Mouse (Mus musculus) forebrain, embryonic 16.5 days (tissue): ENCODE measurements around the gene Sapcd2. TPM values are rescaled to one million over a fixed set of nuclear protein-coding genes. Genes with fewer than 3 reads are reported as not detected.
"Not testable (repeated sequence)": the region's sequence is repeated elsewhere in the genome, so short reads cannot be mapped to it uniquely, and the experiment has no call there.

ENCODE experiments used
- ATAC-seq: fragments of 200-750 bp; cut with Nextera tagmentation; 2 replicates; pipeline ENCODE4 v1.8.0; 2017; ENCODE audit warnings: mild to moderate bottlenecking, moderate library complexity
- H3K27ac ChIP-seq: fragments of 300-500 bp; sonication (generic); 2 replicates; pipeline ENCODE4 v1.5.1; 2014; ENCODE audit warnings: low read length, control low read depth
- H3K27me3 ChIP-seq: fragments of 300-500 bp; sonication (generic); replicated peaks from 2 replicates; pipeline ENCODE4 v1.6.1; 2014; ENCODE audit warnings: low read length; ENCODE audit not compliant: control insufficient read depth, insufficient read depth
- H3K36me3 ChIP-seq: fragments of 300-500 bp; sonication (generic); 2 replicates; pipeline ENCODE4 v1.6.1; 2014; ENCODE audit not compliant: control insufficient read depth, insufficient read depth
- H3K4me1 ChIP-seq: fragments of 300-500 bp; sonication (generic); replicated peaks from 2 replicates; pipeline ENCODE4 v1.6.1; 2014; ENCODE audit warnings: low read length; ENCODE audit not compliant: control insufficient read depth, insufficient read depth
- H3K4me2 ChIP-seq: fragments of 300-500 bp; sonication (generic); 2 replicates; pipeline ENCODE4 v1.6.1; 2014; ENCODE audit warnings: mild to moderate bottlenecking, low read length, control low read depth
- H3K4me3 ChIP-seq: fragments of 300-500 bp; sonication (generic); replicated peaks from 2 replicates; pipeline ENCODE4 v1.5.1; 2014; ENCODE audit warnings: mild to moderate bottlenecking, low read length, control low read depth
- H3K9ac ChIP-seq: fragments of 300-500 bp; sonication (generic); replicated peaks from 2 replicates; pipeline ENCODE4 v1.6.1; 2014; ENCODE audit warnings: low read depth, low read length, control low read depth
- H3K9me3 ChIP-seq: fragments of 300-500 bp; sonication (generic); 2 replicates; pipeline ENCODE4 v1.6.1; 2016; ENCODE audit warnings: low read length; ENCODE audit not compliant: control insufficient read depth
- WGBS: fragments of 180-500 bp; shearing (Covaris S2); extraction: QIAGEN DNeasy Blood & Tissue Kit; methylation state at CpG from one replicate; pipeline ENCODE4 v1.1.7; 2014; 5-methylcytosine and 5-hydroxymethylcytosine counted together
- polyA plus RNA-seq: library from polyadenylated mRNA; unstranded; fragments of >200 nt; fragmentation: Nextera tagmentation; extraction: Ambion mirVana; gene quantifications from 2 replicates; pipeline ENCODE4 v1.2.1, GENCODE M21; 2015

Sapcd2 gene
- polyA plus RNA-seq, 1 experiment from 2014 or later: 23.8 TPM

DNA sequence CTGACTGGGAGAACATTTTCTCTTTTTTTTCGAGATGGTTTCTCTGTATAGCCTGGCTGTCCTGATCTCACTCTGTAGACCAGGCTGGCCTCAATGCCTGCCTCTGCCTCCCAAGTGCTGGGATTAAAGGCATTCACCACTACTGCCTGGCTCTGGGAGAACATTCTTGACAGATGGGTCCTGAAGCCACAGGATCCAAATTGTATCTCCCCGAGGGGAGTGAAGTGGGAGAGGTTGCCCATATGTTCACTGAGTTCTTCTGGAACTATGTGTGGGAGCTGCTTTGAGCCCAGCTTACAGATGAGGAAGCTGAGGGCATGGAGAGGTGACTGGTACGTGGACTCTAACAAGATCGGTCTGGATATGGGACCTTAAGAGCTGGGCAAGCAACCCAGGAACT, 31.9 kb downstream of the Sapcd2 start:
- no peak for ATAC-seq
- no peak overlapping the region for H3K27ac ChIP-seq
- 76% methylated on average over 4 of the region's 4 CpGs for whole genome bisulfite sequencing

DNA sequence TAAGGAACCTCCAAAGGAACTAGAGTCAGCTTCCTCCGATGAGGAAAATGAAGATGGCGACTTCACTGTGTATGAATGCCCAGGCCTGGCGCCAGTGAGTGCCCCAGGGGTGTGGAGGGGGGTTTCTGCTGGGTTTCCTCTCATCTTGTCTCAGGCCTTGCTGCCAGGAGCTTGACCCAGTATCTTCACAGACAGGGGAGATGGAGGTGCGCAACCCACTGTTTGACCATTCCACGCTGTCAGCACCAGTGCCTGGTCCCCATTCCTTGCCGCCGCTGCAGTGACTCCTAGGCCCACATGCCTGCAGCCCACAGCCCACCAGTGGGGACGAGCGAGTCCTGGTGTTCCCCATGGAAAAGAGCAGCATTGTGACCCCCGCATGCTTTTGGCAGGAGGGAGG, 36.8 kb downstream of the Sapcd2 start:
- 91% methylated on average over 10 of the region's 10 CpGs for WGBS
- Histone ChIP-seq H3K36me3 (peaks cover 12% of the 10 kb centered on the region; the same call in 1 of the 2 replicates), H3K9ac (no peak overlapping the region)

More for the DNA sequence above, 31.9 kb downstream of the Sapcd2 start:
- H3K27me3 ChIP-seq: peaks cover 9% of the 10 kb centered on the region
- peak overlapping the region; percentile 89 for H3K4me3 ChIP-seq
- no peaks in the 10 kb centered on the region for H3K9me3 ChIP-seq
- H3K9ac ChIP-seq: peak overlapping the region; percentile 95
- peaks cover 28% of the 10 kb centered on the region for H3K4me1 ChIP-seq
- H3K4me2 ChIP-seq: peak overlapping the region; percentile 67
- H3K36me3 ChIP-seq: peaks cover 6% of the 10 kb centered on the region; the same call in 1 of the 2 replicates

GRCm38 (mm10) chr2:25413436-25413835, 41.3 kb downstream of the Sapcd2 start:
- H3K27ac ChIP-seq, H3K4me2 ChIP-seq, ATAC-seq, H3K36me3 ChIP-seq, H3K9ac ChIP-seq, H3K4me3 ChIP-seq, H3K4me1 ChIP-seq, H3K9me3 ChIP-seq, H3K27me3 ChIP-seq: not testable (repeated sequence)

More for the DNA sequence above, 36.8 kb downstream of the Sapcd2 start:
- no peaks in the 10 kb centered on the region for H3K9me3 ChIP-seq
- H3K4me1 ChIP-seq: peaks cover 18% of the 10 kb centered on the region
- H3K4me2 ChIP-seq: no peak overlapping the region
- H3K27me3 ChIP-seq: no peaks in the 10 kb centered on the region
- no peak overlapping the region for H3K4me3 ChIP-seq
- ATAC-seq: no peak
- H3K27ac ChIP-seq: no peak overlapping the region

- Histone ChIP-seq H3K9ac (no peak overlapping the region), H3K4me2 (no peak overlapping the region), H3K27me3 (no peaks in the 10 kb centered on the region), H3K4me3 (no peak overlapping the region), H3K36me3 (no peaks in the 10 kb centered on the region), H3K9me3 (no peaks in the 10 kb centered on the region), H3K4me1 (no peaks in the 10 kb centered on the region), H3K27ac (no peak overlapping the region)
- WGBS: 7% methylated on average over 3 of the region's 3 CpGs
- no peak for ATAC-seq
Observed at GRCm38 (mm10) chr2:25417426-25417825, 45.3 kb downstream of the Sapcd2 start.

DNA sequence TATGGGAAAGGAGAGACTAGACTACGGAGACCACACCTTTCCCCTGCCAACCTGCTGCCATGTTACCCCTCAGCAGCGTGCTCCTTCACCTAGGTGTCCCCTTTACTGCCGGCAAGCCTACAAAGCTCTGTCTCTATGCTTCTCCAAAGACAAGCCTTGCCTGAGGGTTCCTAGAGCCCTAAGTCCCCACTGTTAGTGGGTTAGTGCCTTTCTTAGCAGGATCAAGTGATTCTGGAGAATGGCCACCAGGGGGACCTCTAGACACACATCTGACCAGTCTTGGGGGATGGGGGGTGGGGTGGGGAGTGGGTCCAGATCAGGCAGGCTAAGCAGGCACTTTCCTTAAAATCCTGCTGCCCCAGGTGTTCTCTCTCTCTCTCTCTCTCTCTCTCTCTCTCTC, 49.8 kb downstream of the Sapcd2 start:
- Histone ChIP-seq H3K9ac (no peak overlapping the region), H3K4me3 (no peak overlapping the region), H3K9me3 (no peaks in the 10 kb centered on the region), H3K36me3 (no peaks in the 10 kb centered on the region), H3K4me2 (no peak overlapping the region), H3K27ac (no peak overlapping the region), H3K27me3 (no peaks in the 10 kb centered on the region; the same call in 1 of the 2 replicates), H3K4me1 (no peaks in the 10 kb centered on the region; the same call in 1 of the 2 replicates)
- 19% methylated on average over 3 of the region's 3 CpGs for WGBS
- peak; percentile 51; the same call in 1 of the 2 replicates for ATAC-seq

DNA sequence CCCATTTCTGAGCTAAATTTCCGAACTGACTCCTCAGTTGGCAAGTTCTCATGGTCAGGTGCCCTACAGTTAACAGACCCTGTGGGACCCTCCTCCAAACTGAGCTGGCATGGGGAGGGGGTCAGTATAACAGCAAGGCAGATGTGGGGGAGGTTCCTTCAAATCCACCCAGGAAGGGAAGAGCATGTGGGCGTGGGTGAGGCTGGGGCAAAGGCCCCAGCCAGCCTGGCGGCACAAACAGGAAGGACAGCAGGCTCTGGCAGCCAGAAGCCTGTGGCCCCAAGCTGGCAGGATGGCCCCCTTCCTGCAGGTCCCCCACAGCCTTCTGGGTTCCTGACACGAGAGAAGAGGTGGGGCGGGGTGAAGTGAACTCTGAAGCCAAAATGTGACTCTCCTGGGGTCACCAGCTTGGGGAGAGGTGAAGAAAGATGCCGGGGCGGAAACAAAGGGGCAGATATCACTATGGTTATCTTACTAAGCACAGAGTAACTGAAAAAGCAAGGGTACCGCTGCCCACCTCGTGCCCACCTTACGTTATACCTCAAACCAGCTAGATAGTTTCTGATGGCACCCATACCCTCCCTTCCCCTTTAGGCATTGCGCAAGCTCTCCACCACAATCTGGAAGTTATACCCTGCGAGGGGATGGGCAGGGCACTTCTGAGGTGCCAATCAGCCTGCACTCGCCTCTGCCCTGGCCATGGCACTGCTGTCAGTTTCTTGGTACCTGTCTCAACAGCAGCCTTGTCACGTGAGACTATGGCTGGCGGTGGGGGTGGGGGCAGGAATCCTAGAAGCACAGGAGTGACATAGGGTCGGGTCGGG, 50.7 kb downstream of the Sapcd2 start, which contains the start of gene Fut7:
Gene Fut7 (plus strand): TSS at position 681 of the 824 bp plus-strand sequence.
- Histone ChIP-seq H3K4me2 (no peak within 1 kb of the TSS), H3K27ac (no peak within 1 kb of the TSS), H3K4me3 (no peak within 1 kb of the TSS), H3K27me3 (no peaks in the 10 kb centered on the region; the same call in 1 of the 2 replicates), H3K9ac (no peak within 1 kb of the TSS), H3K9me3 (no peaks in the 10 kb centered on the region), H3K4me1 (no peaks in the 10 kb centered on the region; the same call in 1 of the 2 replicates), H3K36me3 (no peaks in the 10 kb centered on the region)
- WGBS: 72% methylated on average over 17 of the region's 17 CpGs
- no peak for ATAC-seq

DNA sequence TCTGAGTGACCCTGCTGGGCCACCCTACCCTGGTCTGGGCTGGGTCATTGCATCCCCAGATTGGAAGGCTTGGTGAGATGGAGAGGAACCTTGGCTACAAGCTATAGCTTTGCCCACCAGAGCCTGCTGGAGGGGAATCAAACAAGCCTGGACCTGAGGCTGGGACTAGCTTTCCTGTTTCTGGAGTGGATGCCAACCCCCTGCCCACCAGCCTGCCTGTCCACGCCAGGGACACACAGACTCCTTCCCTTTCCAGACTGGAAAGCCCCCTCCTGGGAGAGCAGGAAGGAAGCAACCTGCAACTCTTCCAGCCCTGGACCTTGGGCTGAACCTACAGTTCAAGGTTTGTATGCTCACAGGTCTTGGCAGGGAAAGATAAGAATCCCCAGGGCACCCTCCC, 51.5 kb downstream of the Sapcd2 start:
- no peaks in the 10 kb centered on the region for H3K36me3 ChIP-seq
- H3K4me1 ChIP-seq: peaks cover 3% of the 10 kb centered on the region; the same call in 1 of the 2 replicates
- no peak overlapping the region for H3K4me3 ChIP-seq
- WGBS: 63% methylated on average over 1 of the region's 1 CpGs
- no peak for ATAC-seq
- H3K4me2 ChIP-seq: no peak overlapping the region
- H3K9ac ChIP-seq: no peak overlapping the region
- H3K9me3 ChIP-seq: no peaks in the 10 kb centered on the region
- no peaks in the 10 kb centered on the region; the same call in 1 of the 2 replicates for H3K27me3 ChIP-seq
- no peak overlapping the region for H3K27ac ChIP-seq

DNA sequence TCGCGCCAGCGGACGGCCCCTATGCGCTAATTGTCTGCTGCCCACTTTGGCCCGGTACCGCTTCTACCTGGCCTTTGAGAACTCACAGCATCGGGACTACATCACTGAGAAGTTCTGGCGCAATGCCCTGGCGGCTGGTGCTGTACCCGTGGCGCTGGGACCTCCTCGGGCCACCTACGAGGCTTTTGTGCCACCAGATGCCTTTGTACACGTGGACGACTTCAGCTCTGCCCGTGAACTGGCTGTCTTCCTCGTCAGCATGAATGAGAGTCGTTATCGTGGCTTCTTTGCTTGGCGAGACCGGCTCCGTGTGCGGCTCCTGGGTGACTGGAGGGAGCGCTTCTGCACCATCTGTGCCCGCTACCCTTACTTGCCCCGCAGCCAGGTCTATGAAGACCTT, 53.4 kb downstream of the Sapcd2 start:
- Histone ChIP-seq H3K9ac (0 out of 2 replicates have a peak overlapping the region, but pooled peaks have one; percentile 13), H3K9me3 (no peaks in the 10 kb centered on the region), H3K4me1 (peaks cover 17% of the 10 kb centered on the region), H3K36me3 (no peaks in the 10 kb centered on the region), H3K27me3 (no peaks in the 10 kb centered on the region; the same call in 1 of the 2 replicates), H3K4me3 (no peak overlapping the region), H3K27ac (no peak overlapping the region), H3K4me2 (no peak overlapping the region)
- no peak for ATAC-seq
- 40% methylated on average over 27 of the region's 27 CpGs for WGBS

DNA sequence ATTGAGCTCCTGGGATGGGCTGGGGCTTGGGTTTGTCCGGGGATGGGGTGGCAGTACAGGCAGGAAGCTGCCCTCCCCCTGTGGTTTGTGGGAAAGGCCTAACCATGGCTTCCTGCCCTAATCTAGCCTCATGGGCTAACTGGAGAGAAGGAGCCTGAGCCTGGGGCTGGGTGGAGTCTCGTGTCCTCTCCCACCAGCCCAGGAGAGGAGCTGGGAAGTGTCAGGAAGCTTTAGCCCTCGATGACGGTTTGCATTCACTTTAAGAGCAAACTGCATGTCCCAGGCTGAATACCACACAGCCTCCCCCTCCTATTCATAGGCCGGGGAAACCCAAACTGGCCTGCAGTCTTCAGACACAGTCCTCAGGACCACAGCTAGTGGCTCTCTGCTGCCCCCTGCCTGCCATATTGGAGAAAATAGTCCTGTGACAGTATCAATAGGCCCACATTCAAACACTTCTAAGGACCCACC, 54.6 kb downstream of the Sapcd2 start:
- Histone ChIP-seq H3K9me3 (no peaks in the 10 kb centered on the region), H3K4me2 (no peak overlapping the region), H3K4me1 (peaks cover 25% of the 10 kb centered on the region), H3K4me3 (no peak overlapping the region), H3K9ac (no peak overlapping the region), H3K27ac (no peak overlapping the region), H3K36me3 (no peaks in the 10 kb centered on the region), H3K27me3 (no peaks in the 10 kb centered on the region; the same call in 1 of the 2 replicates)
- ATAC-seq: 0 out of 2 replicates have a peak, but pooled peaks have one; percentile 11
- 30% methylated on average over 5 of the region's 5 CpGs for WGBS
